Mouse (Mus musculus): Measurements from ENCODE around the gene AK157302.
"Not testable (repeated sequence)": the region's sequence is repeated elsewhere in the genome, so short reads cannot be mapped to it uniquely, and the experiment has no call there.

The AK157302 gene

DNA sequence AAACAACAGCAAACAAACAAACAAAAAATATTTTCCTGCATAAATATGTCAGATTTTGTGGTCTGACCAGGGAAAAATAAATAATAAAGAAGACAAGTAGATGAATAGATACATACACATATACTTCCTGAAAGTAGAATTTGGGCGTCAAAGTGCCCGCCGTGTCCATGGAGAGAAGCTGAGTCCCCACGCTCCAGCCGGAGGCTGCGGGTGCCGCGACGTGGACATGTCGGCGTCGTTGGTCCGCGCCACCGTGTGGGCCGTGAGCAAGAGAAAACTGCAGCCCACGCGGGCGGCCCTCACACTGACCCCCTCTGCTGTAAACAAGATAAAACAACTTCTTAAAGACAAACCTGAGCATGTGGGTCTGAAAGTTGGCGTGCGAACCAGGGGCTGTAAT lies at the start of gene AK157302:
Gene AK157302 (plus strand): TSS at position 144 of the 400 bp plus-strand sequence.
- no peak for DNase-seq (ENCODE audit: low spot score in 2 of 2)

DNA sequence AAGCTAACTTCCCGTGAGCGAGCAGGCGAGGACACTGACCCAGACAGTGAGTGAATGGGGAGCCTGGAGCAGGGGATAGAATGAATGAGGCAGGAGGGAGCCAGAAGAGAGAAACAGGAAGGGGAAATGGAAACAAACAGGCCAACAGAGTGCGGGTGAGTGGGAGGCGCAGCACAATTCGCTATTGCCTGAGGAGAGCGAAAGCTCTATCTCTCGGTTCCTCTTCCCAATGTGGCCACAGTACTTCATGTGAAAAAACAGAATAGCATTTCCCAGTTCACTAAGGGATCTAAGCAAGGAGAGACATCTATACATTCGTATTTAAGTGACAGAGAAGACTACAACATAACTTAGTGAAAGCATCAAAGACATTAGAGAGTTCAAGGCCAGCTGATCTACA lies 48.2 kb upstream of the AK157302 start:
- DNase-seq (ENCODE audit: low spot score in 2 of 2), result no peak

DNA sequence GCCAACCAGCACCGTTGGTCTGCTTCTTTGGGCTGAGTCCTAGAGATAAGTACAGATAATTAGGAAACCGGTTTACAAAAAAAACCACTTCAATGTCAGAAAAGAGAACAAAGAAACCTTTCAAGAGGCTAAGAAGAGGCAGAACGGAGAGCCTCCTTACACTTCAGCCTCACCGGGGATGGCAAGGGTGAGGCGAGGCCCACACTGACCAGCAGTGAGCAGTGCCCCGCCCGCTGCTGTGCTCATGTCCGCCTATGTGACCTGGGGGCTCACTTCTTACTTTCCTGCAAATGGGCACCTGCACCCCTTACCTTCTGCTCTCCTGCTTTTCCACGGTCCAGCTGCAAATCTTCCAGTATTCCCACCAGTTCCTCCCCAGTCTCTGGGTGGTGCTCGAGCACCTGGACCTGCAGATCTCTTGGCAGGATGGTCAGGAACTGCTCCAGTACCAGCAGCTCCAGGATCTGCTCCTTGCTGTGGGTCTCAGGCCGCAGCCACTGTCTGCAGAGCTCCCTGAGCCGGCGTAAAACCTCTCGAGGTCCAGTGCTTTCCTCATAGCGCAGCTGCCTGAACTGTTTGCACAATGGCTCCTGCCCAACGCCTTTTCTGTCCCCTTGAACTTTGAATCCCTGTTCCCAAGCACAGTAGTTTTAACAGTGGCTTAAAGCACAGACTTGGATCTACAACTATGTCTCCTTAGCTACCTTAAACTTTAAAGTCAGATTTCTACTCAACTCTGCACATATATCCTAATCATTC lies 47.0 kb upstream of the AK157302 start:
- DNase-seq (ENCODE audit: low spot score in 2 of 2), result no peak

DNA sequence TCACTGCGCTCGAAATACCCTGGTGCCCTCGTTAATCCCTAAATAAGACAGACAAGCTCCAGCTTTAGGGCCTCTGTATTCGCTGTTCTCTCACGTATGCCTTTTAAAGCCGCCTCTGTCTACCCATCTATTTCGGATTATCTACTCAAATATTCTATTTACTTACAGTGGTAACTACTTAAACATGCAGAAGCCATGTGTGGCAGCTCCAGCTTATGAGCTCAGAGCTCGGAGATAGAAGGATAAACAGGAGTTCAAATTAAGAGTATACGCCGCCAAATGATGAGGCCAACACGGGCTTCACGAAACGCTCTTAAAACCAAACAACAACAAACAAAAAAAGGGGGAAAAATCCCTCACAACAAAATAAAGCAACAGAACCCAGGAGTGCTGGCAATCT lies 42.0 kb upstream of the AK157302 start:
- DNase-seq (ENCODE audit: low spot score in 2 of 2), result no peak

DNA sequence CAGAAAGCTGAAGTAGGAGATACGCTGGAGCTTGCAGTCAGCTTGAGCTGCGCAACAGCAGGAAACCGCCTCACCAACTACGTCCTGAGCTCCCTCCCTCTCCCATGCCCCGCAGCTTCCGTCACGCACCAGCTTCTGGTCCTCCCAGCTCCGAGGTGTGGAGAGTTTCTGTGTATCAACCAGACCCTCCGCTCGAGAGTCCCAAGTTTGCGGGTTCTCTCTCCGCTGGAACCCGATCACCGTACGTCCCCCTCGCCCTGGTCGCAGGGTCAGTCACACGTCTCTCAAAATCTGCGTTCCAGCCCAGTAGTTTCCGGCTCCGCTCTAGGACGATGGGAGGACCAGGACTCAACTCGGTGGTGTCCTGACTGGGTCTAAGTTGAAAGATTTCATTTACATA lies 41.6 kb upstream of the AK157302 start, which contains the start of gene Zscan26:
Gene Zscan26 (minus strand): TSS at position 282 of the 400 bp plus-strand sequence.
- peak; percentile 88 to 89 for DNase-seq (ENCODE audit: low spot score in 2 of 2)

DNA sequence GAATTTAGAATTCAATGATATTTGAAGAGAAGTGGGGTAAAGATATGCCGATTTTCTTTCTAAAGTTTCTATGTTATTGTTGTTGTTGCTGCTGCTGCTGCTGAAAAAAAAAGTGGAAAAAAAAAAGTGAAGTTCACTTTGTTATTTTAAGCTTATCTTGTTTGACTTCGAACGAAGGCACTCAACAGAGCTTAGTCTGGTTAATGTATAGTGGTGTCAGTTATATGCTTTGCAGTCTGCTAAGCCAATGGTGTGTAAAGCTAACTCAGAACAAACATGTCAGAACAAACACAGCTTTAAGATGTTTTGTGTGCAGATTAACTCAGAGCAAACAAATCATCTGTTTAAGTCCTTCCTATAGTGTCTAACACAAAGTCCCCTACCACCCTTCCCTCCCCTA lies 40.9 kb upstream of the AK157302 start:
- DNase-seq (ENCODE audit: low spot score in 2 of 2), result no peak

DNA sequence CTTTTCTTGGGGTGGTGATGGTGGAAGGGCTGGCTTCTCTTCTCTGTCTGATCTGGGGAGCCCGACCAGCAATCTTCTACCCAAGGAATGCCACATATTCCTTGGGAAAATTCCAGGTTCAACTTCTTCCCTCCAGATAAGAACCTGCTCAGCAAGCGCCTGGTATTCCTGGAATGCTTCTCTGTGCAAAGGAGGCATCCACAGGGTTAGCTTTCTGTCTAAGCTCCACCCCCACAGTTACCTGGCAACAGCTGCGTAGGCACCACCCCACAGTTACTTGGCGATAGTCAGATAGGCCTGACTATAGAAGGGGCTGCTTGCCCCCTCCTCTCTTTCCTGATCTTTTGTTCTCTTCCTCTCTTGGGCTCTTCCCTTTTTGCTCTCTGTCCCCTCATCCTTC lies 38.7 kb upstream of the AK157302 start:
- DNase-seq (ENCODE audit: low spot score in 2 of 2), result no peak

DNA sequence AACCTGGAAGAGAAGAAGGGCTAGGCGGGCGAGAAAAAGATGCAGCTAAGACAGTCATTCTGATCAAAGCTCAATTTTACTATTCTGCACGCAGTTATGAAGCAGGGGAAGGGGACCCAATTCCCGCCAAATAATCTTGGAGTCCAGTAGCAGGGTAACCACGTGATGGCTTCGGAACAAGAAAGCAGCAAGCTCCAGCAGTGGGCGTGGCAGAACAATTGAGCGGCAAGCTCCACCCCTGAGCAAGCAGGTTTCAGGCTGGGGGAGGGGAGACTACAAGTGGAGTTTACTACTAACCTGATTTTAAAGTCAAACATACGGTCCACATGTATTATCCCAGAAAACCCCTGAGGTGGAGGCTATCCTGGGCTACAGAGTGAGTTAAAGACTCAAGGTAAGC lies 32.5 kb upstream of the AK157302 start:
- DNase-seq (ENCODE audit: low spot score in 2 of 2), result not testable (repeated sequence)

DNA sequence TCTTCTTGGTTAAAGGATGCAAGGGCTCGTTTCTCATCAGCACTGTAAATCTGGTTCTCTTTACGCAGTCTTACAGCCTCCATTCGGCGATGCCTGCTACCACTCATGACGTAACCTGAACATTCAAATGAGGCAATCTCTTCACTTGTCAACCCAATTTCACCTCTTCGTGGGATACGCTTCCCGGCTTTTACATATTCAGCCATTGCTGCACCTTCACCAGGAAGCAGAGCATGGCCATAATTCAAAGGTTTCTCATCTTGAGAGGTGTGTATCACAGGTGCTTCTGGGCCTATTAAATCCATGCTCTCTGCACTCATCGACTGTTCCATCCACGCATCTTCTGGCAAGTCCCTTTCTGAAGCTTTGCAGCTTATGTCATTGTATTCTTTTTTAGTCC lies 27.7 kb upstream of the AK157302 start:
- DNase-seq (ENCODE audit: low spot score in 2 of 2), result no peak

DNA sequence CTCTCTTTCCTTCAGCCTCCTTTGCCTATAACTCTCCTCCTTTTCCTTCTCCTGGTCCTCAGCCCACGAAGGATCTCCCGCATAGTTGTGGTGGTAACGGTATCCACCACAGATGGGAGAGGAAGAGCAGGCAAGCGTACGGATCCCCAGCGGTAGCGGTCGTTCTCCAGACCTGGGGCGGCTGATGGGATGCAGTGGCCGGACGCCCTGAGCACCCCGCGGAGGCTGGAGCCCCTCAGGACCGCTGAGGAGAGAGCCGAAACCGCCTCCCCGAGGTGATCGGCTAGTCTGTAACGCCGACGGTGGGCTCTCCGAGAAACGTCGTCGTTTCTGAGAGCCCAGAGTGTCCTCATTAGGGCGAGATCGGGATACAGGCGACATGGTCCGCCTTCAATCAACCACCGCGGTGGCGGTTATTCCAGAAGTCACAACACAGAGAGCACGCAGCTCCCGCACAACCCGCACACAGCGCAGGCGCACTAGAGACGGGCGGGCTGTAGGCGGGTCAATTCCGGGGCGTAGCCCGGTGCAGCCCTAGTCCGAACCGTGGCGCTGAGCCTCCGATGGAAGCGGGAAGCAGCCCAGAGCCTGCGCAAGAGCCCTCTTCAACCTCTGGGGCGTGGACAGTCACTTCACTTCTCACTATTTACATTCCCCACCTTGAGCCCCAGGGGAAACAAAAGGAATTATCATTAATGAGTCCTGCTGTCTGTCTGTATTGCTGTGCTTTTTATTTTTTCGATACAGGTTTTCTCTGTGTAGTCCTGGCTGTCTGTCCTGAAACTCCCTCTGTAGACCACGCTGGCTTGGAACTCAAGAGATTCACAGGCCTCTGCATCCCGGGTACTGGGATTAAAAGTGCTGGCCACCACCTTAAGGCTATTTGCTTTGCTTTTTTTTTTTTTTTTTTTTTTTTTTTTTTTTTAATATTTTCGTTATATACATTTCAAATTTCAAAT lies 26.7 kb upstream of the AK157302 start, which contains the start of gene Nkapl:
Gene Nkapl (minus strand): TSS at position 449 of the 959 bp plus-strand sequence.
- peak; percentile 71 to 75 for DNase-seq (ENCODE audit: low spot score in 2 of 2)

DNA sequence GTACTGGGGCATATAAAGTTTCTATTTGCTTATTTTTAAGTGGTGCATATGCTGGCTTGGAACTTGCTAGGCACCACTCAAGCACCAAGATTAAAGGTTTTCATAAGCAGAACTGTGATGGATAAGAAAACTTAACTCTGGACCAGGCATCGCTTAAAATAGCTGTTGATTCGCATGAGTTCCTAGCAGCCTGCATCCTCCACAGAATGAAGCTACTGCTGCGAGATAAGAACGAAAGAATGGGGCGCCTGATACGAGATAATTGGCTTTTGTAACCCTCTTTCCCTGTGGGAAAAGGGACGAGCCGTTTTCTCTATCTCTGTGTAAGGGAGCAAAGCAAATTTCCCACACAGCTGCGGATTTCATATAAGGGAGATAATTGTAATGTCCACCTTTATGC lies 25.9 kb upstream of the AK157302 start:
- no peak for DNase-seq (ENCODE audit: low spot score in 2 of 2)

DNA sequence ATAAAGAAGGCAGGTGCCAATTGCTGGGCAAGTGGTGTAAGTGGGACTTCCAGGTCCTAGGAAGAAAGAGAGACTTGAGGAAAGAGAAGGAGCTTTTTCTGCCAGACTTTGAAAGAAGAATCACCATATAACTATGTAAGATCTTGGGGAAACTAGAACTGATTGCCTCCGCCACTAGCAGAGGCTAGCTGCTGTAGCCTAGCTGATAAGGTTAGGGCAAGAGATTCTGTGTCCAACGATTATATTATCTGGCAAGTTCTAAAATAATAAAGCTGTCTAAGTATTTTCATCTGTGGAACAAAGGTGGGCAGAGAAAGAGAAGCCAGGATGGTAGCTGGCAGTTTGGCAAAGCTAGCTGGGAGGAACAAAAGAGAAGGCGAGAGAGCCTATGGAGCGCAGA lies 22.6 kb upstream of the AK157302 start:
- DNase-seq (ENCODE audit: low spot score in 2 of 2), result no peak

DNA sequence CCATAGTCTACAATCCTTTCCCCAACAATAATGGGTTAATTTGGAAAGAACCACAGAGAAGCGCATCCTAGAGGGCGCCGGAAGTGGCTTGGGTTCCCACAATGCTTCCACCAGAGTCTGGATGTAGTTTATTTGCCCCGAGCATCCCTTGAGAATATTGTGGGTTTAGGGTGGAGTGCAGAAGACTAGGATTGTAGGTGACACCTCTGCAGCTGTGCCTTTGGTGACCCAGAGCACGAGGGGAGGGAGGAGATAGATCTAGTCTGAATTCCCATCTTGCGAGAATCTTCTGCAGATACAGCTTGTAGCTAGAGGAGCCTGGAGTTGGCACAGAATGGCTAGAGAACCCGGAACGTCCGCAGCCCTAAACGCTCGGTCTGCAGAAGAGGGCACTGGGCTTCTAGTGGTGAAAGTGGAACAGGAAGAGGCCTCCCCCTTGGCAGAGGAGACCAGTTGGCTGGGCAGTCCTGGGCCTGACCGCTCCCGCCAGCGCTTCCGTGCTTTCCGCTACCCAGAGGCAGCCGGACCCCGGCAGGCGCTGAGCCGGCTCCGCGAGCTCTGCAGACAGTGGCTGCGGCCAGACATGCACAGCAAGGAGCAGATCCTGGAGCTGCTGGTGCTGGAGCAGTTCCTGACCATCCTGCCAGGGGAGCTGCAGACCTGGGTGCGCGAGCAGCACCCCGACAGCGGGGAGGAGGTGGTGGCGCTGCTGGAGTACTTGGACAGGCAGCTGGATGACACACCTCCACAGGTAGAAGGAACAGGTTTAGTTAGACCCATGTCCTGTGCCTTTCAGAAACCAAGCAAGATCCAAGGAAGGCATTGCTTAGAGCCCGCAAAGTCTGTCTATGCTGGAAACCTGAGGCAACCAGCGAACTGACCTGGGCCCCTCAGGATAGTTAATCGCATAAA lies 16.0 kb upstream of the AK157302 start, which contains the start of the genes Zkscan4 and Gm10065:
Gene Zkscan4 (plus strand): TSS at position 149 of the 912 bp plus-strand sequence.
Gene Gm10065 (minus strand): TSS at position 683 of the 912 bp plus-strand sequence.
- DNase-seq (ENCODE audit: low spot score in 2 of 2), result peak; percentile 79 to 87

DNA sequence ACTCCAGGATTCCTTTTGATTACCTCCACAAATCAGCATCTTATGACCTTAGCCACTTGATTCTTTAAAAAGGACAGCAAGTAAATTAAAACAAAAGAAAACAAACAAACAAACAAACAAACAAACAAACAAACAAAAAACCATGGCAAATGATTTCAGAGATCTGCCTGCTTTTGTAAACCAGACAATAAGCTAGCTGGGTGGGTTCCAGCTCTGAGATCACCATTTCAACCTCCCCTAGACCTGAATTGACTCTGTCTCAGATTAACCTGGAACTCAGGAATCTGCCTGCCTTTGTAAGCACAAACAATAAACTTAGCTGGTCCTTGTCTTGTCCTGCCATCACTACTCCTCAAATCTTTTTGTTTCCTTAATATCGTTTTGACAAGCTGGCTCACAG lies 8.1 kb upstream of the AK157302 start:
- no peak for DNase-seq (ENCODE audit: low spot score in 2 of 2)

DNA sequence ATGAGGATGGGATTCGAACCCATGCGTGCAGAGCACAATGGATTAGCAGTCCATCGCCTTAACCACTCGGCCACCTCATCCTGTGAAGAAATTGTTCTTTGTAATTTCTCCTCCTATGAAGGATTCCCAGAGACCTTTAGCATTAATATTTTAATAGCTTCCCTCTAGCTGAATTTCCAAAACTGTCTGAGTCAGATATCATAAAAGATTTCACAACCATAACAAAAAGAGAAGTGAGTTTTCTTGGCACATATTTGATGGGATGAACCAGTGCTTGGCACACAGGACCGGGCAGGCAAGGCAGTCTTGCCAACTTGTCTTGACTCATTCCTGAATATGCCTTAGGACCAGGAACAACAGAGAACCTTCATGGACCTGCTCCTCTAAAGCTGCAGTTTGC lies 2.2 kb upstream of the AK157302 start:
- DNase-seq (ENCODE audit: low spot score in 2 of 2), result no peak

DNA sequence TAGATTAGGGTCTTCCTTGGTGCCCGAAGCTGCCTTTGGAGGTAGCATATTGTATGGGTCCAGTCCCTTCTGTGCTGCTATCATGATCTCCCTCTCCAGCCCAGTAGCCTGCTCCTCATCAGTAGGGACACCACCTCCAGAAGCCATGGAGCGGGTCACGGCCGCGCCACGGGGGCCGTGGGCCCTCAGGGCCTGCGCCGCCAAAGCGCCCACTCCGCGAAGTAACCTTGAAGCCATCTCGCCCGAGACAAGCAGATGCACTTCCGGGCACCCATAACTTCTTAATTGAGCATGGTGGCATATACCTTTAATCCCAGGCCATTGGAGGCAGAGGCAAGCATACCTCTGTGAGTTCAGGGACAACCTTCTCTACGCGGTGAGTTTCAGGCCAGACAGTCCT lies 6.2 kb downstream of the AK157302 start, which contains the start of gene Gm11273:
Gene Gm11273 (minus strand): TSS at position 237 of the 400 bp plus-strand sequence.
- not testable (repeated sequence) for DNase-seq (ENCODE audit: low spot score in 2 of 2)

DNA sequence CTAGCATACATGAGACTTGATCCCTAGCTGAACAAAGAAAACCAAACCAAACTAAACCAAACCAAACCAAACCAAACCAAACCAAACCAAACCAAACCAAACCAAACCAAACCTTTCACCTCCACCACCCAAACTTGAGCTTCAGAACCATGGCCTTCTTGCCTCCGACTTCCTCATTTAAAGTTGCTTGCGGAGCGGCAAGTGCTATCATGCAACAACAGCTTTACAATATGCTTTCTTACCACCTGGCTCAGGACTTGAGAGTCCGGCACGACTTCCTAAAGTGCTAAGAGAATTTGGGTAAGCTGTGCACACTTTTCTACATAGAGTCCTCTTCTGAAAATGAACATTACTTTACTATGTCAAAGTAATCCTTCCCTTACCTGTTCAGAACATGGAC lies 7.3 kb downstream of the AK157302 start:
- no peak for DNase-seq (ENCODE audit: low spot score in 2 of 2)

DNA sequence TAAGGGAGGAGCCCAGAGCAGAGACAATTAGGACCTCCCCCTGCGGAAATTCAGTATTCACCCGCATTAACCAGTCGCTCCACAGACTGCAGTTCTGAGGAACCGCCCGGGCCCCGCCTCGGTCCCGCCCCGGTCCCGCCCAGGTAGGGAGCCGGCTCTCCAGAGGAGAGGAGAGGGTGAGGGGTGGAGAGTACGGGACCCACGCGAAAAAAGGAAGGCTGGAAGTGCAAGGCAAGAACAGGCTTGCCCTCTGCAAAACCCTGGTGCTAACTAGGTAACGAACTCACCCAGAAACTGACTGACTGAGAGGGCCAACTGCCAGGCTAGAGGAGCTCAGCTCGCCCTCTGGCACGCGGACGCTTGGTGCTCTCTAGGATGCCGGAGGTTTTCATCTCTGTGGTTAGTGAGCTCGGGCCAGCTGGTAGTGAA lies 11.2 kb downstream of the AK157302 start:
- peak; percentile 73 to 83 for DNase-seq (ENCODE audit: low spot score in 2 of 2)

DNA sequence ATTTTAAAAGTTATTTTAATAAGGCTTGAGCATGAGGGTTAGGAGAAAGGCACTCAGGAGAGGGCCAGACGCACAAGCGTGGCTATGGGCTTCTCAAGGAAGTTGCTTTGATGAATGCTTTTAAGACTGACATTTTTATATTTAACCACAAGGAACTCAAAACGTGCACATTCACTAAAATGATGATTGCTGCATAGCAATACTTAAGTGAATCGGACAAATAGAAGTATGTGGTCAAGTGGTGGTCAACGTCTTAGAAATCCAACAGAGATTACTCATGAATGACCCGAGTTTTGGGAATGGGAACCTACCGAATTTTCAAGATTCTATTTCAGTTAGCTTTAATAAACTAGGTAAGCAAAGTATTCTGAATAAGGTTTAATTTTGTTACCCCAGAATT lies 35.1 kb downstream of the AK157302 start:
- DNase-seq (ENCODE audit: low spot score in 2 of 2), result no peak

DNA sequence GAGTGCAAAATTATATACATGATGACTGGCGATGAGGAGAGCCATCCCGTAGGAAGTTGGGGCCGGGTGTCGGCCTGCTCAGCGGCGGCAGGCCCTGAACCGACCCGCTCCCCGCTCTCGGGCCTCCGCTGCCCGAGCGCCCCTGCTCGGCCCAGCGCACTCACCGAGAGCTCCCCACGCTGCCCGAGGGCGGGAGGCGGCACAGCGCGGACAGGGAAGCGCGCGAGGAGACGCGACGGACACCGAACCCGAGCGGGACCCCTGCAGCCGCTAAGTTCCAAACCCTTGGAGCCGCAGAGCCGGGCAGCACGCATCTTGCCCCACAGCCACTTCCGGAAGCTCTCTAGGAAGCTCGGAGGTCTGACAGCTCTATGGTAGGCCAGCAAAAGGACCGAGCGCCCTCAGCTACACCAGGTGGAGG lies 35.8 kb downstream of the AK157302 start, which contains the start of gene Zkscan8:
Gene Zkscan8 (minus strand): TSS at position 340 of the 421 bp plus-strand sequence.
- DNase-seq (ENCODE audit: low spot score in 2 of 2), result peak; percentile 88 to 89

DNA sequence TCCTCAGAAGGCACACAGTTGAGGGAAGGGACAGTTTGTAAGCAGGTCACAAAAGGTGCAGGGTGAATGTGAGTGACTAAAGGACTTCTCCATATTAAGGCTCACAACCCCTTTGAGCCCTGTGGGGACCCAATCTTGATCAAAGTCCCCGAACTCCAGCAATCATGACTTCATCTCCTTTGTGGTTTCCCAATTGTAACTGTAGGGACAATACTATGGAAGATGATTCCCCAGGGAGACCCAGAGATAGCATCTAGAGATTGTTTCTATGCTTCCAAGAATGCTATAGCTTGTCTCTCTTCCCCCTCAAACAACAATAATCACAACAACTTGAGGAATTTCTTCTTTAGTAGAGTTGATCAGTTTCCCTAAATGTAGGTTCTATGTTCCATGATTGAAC lies 47.7 kb downstream of the AK157302 start, which contains the start of gene Olfr1366:
Gene Olfr1366 (minus strand): TSS at position 101 of the 400 bp plus-strand sequence.
- no peak for DNase-seq (ENCODE audit: low spot score in 2 of 2)

Data from frontal cortex, postnatal 36 days (tissue).